Mouse (Mus musculus): ENCODE data around the gene Mak. TPM values are rescaled to one million over a fixed set of nuclear protein-coding genes. Genes with fewer than 3 reads are reported as not detected.

Gene Mak
- polyA plus RNA-seq, 2 experiments: 0.09 to 0.27 TPM

- Histone ChIP-seq H3K36me3 (replicated peaks; ENCODE audit: control insufficient read depth, insufficient read depth, low read depth) (no peaks in the 10 kb centered on the region), H3K4me1 (replicated peaks; ENCODE audit: control insufficient read depth in 2 of 2, insufficient read depth in 2 of 2, low read length in 1 of 2) (peaks cover 2 to 5% of the 10 kb centered on the region in 2 experiments; a peak in 2 of 4 replicates), H3K4me3 (ENCODE audit: insufficient read depth in 1 of 2, low read depth in 2 of 2, low read length in 2 of 2) (no peak overlapping the region), H3K27ac (no peak overlapping the region), H3K4me2 (ENCODE audit: low read depth) (no peak overlapping the region), H3K9ac (replicated peaks) (no peak overlapping the region), H3K9me3 (ENCODE audit: control insufficient read depth, low read length) (no peaks in the 10 kb centered on the region), H3K27me3 (ENCODE audit: control insufficient read depth, insufficient read depth, low read length) (peaks cover 31% of the 10 kb centered on the region)
- WGBS (ENCODE audit: insufficient replicate concordance): 57% methylated on average over 9 of the region's 9 CpGs
- ATAC-seq (ENCODE audit: insufficient read depth) (no peak), DNase-seq (ENCODE audit: low read depth in 3 of 3, low spot score in 3 of 3) (no peak)
- TF ChIP-seq EP300 (IDR thresholded peaks at IDR 0.05; ENCODE audit: low read depth): no peak
Observed at GRCm38 (mm10) chr13:41077921-41078320, 1.6 kb downstream of the Mak start.

- H3K4me1 ChIP-seq (replicated peaks; ENCODE audit: control insufficient read depth in 2 of 2, insufficient read depth in 2 of 2, low read length in 1 of 2): no peaks in the 10 kb centered on the region; a peak in 1 of 4 replicates
- H3K9ac ChIP-seq (replicated peaks): no peak overlapping the region
- ATAC-seq (ENCODE audit: insufficient read depth): no peak
- H3K9me3 ChIP-seq (ENCODE audit: control insufficient read depth, low read length): no peaks in the 10 kb centered on the region
- DNase-seq (ENCODE audit: low read depth in 3 of 3, low spot score in 3 of 3): no peak
- no peaks in the 10 kb centered on the region for H3K36me3 ChIP-seq (replicated peaks; ENCODE audit: control insufficient read depth, insufficient read depth, low read depth)
- 59% methylated on average over 5 of the region's 5 CpGs for WGBS (ENCODE audit: insufficient replicate concordance)
- H3K4me2 ChIP-seq (ENCODE audit: low read depth): no peak overlapping the region
- peaks cover 20% of the 10 kb centered on the region for H3K27me3 ChIP-seq (ENCODE audit: control insufficient read depth, insufficient read depth, low read length)
- H3K4me3 ChIP-seq (ENCODE audit: insufficient read depth in 1 of 2, low read depth in 2 of 2, low read length in 2 of 2): no peak overlapping the region
- TF ChIP-seq EP300 (IDR thresholded peaks at IDR 0.05; ENCODE audit: low read depth) (no peak), CTCF (IDR thresholded peaks at IDR 0.05; ENCODE audit: low read depth) (no peak)
- no peak overlapping the region for H3K27ac ChIP-seq
Observed at GRCm38 (mm10) chr13:41073819-41074218, 5.7 kb downstream of the Mak start.

GRCm38 (mm10) chr13:41071617-41072016, 7.9 kb downstream of the Mak start:
- 74% methylated on average over 11 of the region's 11 CpGs for WGBS (ENCODE audit: insufficient replicate concordance)
- Histone ChIP-seq H3K27me3 (ENCODE audit: control insufficient read depth, insufficient read depth, low read length) (peaks cover under 1% of the 10 kb centered on the region; the same call in 1 of the 2 replicates), H3K4me2 (ENCODE audit: low read depth) (no peak overlapping the region), H3K27ac (no peak overlapping the region), H3K4me3 (ENCODE audit: insufficient read depth in 1 of 2, low read depth in 2 of 2, low read length in 2 of 2) (no peak overlapping the region), H3K36me3 (replicated peaks; ENCODE audit: control insufficient read depth, insufficient read depth, low read depth) (no peaks in the 10 kb centered on the region), H3K9me3 (ENCODE audit: control insufficient read depth, low read length) (no peaks in the 10 kb centered on the region), H3K9ac (replicated peaks) (no peak overlapping the region), H3K4me1 (replicated peaks; ENCODE audit: control insufficient read depth in 2 of 2, insufficient read depth in 2 of 2, low read length in 1 of 2) (no peaks in the 10 kb centered on the region)
- TF ChIP-seq EP300 (IDR thresholded peaks at IDR 0.05; ENCODE audit: low read depth) (no peak), CTCF (IDR thresholded peaks at IDR 0.05; ENCODE audit: low read depth) (no peak)
- ATAC-seq (ENCODE audit: insufficient read depth) (no peak), DNase-seq (ENCODE audit: low read depth in 3 of 3, low spot score in 3 of 3) (no peak)

GRCm38 (mm10) chr13:41067618-41068017, 11.9 kb downstream of the Mak start:
- 81% methylated on average over 4 of the region's 4 CpGs for WGBS (ENCODE audit: insufficient replicate concordance)

GRCm38 (mm10) chr13:41051965-41052364, 27.5 kb downstream of the Mak start:
- no peak for ATAC-seq (ENCODE audit: insufficient read depth)
- Histone ChIP-seq H3K9me3 (ENCODE audit: control insufficient read depth, low read length) (no peaks in the 10 kb centered on the region), H3K27ac (no peak overlapping the region), H3K4me2 (ENCODE audit: low read depth) (no peak overlapping the region), H3K27me3 (ENCODE audit: control insufficient read depth, insufficient read depth, low read length) (no peaks in the 10 kb centered on the region), H3K4me3 (ENCODE audit: insufficient read depth in 1 of 2, low read depth in 2 of 2, low read length in 2 of 2) (no peak overlapping the region), H3K9ac (replicated peaks) (no peak overlapping the region), H3K36me3 (replicated peaks; ENCODE audit: control insufficient read depth, insufficient read depth, low read depth) (no peaks in the 10 kb centered on the region), H3K4me1 (replicated peaks; ENCODE audit: control insufficient read depth in 2 of 2, insufficient read depth in 2 of 2, low read length in 1 of 2) (0 out of 4 replicates have a peak, but pooled peaks cover 0 to 2% of the 10 kb centered on the region in 2 experiments)
- no peak for DNase-seq (ENCODE audit: low read depth in 3 of 3, low spot score in 3 of 3)
- TF ChIP-seq EP300 (IDR thresholded peaks at IDR 0.05; ENCODE audit: low read depth) (no peak), CTCF (IDR thresholded peaks at IDR 0.05; ENCODE audit: low read depth) (no peak)
- WGBS (ENCODE audit: insufficient replicate concordance): 41% methylated on average over 5 of the region's 5 CpGs

More at GRCm38 (mm10) chr13:41067618-41068017, 11.9 kb downstream of the Mak start:
- Histone ChIP-seq H3K36me3 (replicated peaks; ENCODE audit: control insufficient read depth, insufficient read depth, low read depth) (no peaks in the 10 kb centered on the region), H3K4me2 (ENCODE audit: low read depth) (no peak overlapping the region), H3K27ac (no peak overlapping the region), H3K27me3 (ENCODE audit: control insufficient read depth, insufficient read depth, low read length) (no peaks in the 10 kb centered on the region), H3K4me3 (ENCODE audit: insufficient read depth in 1 of 2, low read depth in 2 of 2, low read length in 2 of 2) (no peak overlapping the region), H3K9me3 (ENCODE audit: control insufficient read depth, low read length) (no peaks in the 10 kb centered on the region), H3K9ac (replicated peaks) (no peak overlapping the region), H3K4me1 (replicated peaks; ENCODE audit: control insufficient read depth in 2 of 2, insufficient read depth in 2 of 2, low read length in 1 of 2) (no peaks in the 10 kb centered on the region)
- DNase-seq (ENCODE audit: low read depth in 3 of 3, low spot score in 3 of 3): no peak
- no peak for TF ChIP-seq CTCF (IDR thresholded peaks at IDR 0.05; ENCODE audit: low read depth)
- no peak for TF ChIP-seq EP300 (IDR thresholded peaks at IDR 0.05; ENCODE audit: low read depth)
- ATAC-seq (ENCODE audit: insufficient read depth): no peak

Data from liver, embryonic 14.5 days (tissue).